Mouse (Mus musculus): Measurements from ENCODE around the gene Cadm2. TPM values are rescaled to one million over a fixed set of nuclear protein-coding genes. Genes with fewer than 3 reads are reported as not detected.

Gene Cadm2
- total RNA-seq, 2 experiments from 2014 or later, result 212 to 245 TPM

GRCm38 (mm10) chr16:67605661-67606060 lies 15.0 kb downstream of the Cadm2 start:
- no peak for TF ChIP-seq CTCF (conservative IDR thresholded peaks at IDR 0.05)
- no peak overlapping the region for H3K4me3 ChIP-seq
- no peak overlapping the region for H3K27ac ChIP-seq
- DNase-seq (ENCODE audit: low spot score in 2 of 2), result no peak

- no peak overlapping the region; the same call in 1 of the 2 replicates for H3K4me3 ChIP-seq
- H3K27ac ChIP-seq, result peak overlapping the region; percentile 73; the same call in 1 of the 2 replicates
- no peak for DNase-seq (ENCODE audit: low spot score in 2 of 2)
- no peak for TF ChIP-seq CTCF (conservative IDR thresholded peaks at IDR 0.05)
Measured at GRCm38 (mm10) chr16:67599981-67600380, 20.7 kb downstream of the Cadm2 start.

GRCm38 (mm10) chr16:67598841-67599240 lies 21.9 kb downstream of the Cadm2 start:
- no peak for TF ChIP-seq CTCF (conservative IDR thresholded peaks at IDR 0.05)
- Histone ChIP-seq H3K4me3 (no peak overlapping the region; the same call in 1 of the 2 replicates), H3K27ac (peak overlapping the region; percentile 61)
- no peak for DNase-seq (ENCODE audit: low spot score in 2 of 2)

GRCm38 (mm10) chr16:67591015-67591414 lies 29.7 kb downstream of the Cadm2 start:
- no peak for DNase-seq (ENCODE audit: low spot score in 2 of 2)
- H3K4me3 ChIP-seq, result no peak overlapping the region
- H3K27ac ChIP-seq, result no peak overlapping the region
- no peak for TF ChIP-seq CTCF (conservative IDR thresholded peaks at IDR 0.05)

- Histone ChIP-seq H3K27ac (peak overlapping the region; percentile 16), H3K4me3 (peak overlapping the region; percentile 6; the same call in 1 of the 2 replicates)
- DNase-seq (ENCODE audit: low spot score in 2 of 2), result peak in 1 of 2 experiments; percentile 19
- no peak for TF ChIP-seq CTCF (conservative IDR thresholded peaks at IDR 0.05)
Measured at GRCm38 (mm10) chr16:67578842-67579517, 41.7 kb downstream of the Cadm2 start.

- no peak overlapping the region for H3K4me3 ChIP-seq
- TF ChIP-seq CTCF (conservative IDR thresholded peaks at IDR 0.05), result no peak
- DNase-seq (ENCODE audit: low spot score in 2 of 2), result peak in 1 of 2 experiments; percentile 19
- H3K27ac ChIP-seq, result peak overlapping the region; percentile 72
Measured at GRCm38 (mm10) chr16:67575557-67575956, 45.2 kb downstream of the Cadm2 start.

GRCm38 (mm10) chr16:67526992-67527391 lies 93.7 kb downstream of the Cadm2 start:
- Histone ChIP-seq H3K27ac (no peak overlapping the region), H3K4me3 (no peak overlapping the region)
- DNase-seq (ENCODE audit: low spot score in 2 of 2), result no peak
- no peak for TF ChIP-seq CTCF (conservative IDR thresholded peaks at IDR 0.05)

- TF ChIP-seq CTCF (conservative IDR thresholded peaks at IDR 0.05), result no peak
- no peak overlapping the region for H3K27ac ChIP-seq
- DNase-seq (ENCODE audit: low spot score in 2 of 2), result no peak
- H3K4me3 ChIP-seq, result no peak overlapping the region
Measured at GRCm38 (mm10) chr16:67524878-67525277, 95.8 kb downstream of the Cadm2 start.

GRCm38 (mm10) chr16:67518311-67518710 lies 102.4 kb downstream of the Cadm2 start:
- Histone ChIP-seq H3K27ac (no peak overlapping the region), H3K4me3 (no peak overlapping the region)
- peak; percentile 37 to 45 for DNase-seq (ENCODE audit: low spot score in 2 of 2)
- TF ChIP-seq CTCF (conservative IDR thresholded peaks at IDR 0.05), result no peak

- TF ChIP-seq CTCF (conservative IDR thresholded peaks at IDR 0.05), result no peak
- peak overlapping the region; percentile 53 for H3K27ac ChIP-seq
- peak; percentile 25 to 39 for DNase-seq (ENCODE audit: low spot score in 2 of 2)
- H3K4me3 ChIP-seq, result no peak overlapping the region
Measured at GRCm38 (mm10) chr16:67515549-67515948, 105.2 kb downstream of the Cadm2 start.

- H3K27ac ChIP-seq, result peak overlapping the region; percentile 36
- DNase-seq (ENCODE audit: low spot score in 2 of 2), result no peak
- peak overlapping the region; percentile 21; the same call in 1 of the 2 replicates for H3K4me3 ChIP-seq
- TF ChIP-seq CTCF (conservative IDR thresholded peaks at IDR 0.05), result no peak
Measured at GRCm38 (mm10) chr16:67509079-67509478, 111.6 kb downstream of the Cadm2 start.

- DNase-seq (ENCODE audit: low spot score in 2 of 2), result peak in 1 of 2 experiments; percentile 22
- peak overlapping the region; percentile 78 for H3K27ac ChIP-seq
Measured at GRCm38 (mm10) chr16:67482542-67482941, 138.2 kb downstream of the Cadm2 start.

GRCm38 (mm10) chr16:67467041-67467440 lies 153.7 kb downstream of the Cadm2 start:
- H3K4me3 ChIP-seq, result no peak overlapping the region
- TF ChIP-seq CTCF (conservative IDR thresholded peaks at IDR 0.05), result no peak
- 0 out of 2 replicates have a peak overlapping the region, but pooled peaks have one; percentile 19 for H3K27ac ChIP-seq
- DNase-seq (ENCODE audit: low spot score in 2 of 2), result no peak

More at GRCm38 (mm10) chr16:67482542-67482941, 138.2 kb downstream of the Cadm2 start:
- peak; percentile 34 for TF ChIP-seq CTCF (conservative IDR thresholded peaks at IDR 0.05)
- peak overlapping the region; percentile 48 for H3K4me3 ChIP-seq

- Histone ChIP-seq H3K27ac (no peak overlapping the region), H3K4me3 (no peak overlapping the region)
- no peak for TF ChIP-seq CTCF (conservative IDR thresholded peaks at IDR 0.05)
- DNase-seq (ENCODE audit: low spot score in 2 of 2), result no peak
Measured at GRCm38 (mm10) chr16:67436301-67436700, 184.4 kb downstream of the Cadm2 start.
